In genomic region chr13:90980878-90981674, GRCm38 (mm10) we compare ENCODE assay signal across 22 mouse cellular contexts. TPM values are rescaled to one million over a fixed set of nuclear protein-coding genes. Genes with fewer than 3 reads are reported as not detected.
DNase-seq lines count a peak whose midpoint lies in the region; ATAC-seq and TF ChIP-seq lines count a peak whose summit lies in the region.
"Had no signal": no experiment of that assay in that cellular context is flagged by ENCODE, and none has a peak within 500 bp of the region (broad histone marks: within the 10 kb centered on the region; RNA-seq: fewer than 3 reads in every experiment).

No protein-coding gene starts in this region.

- H3K36me3 ChIP-seq in C2C12 (ENCODE audit: control insufficient read depth, insufficient read depth) (no peaks in the 10 kb centered on the region), myocyte (ENCODE audit: control insufficient read depth, insufficient read depth) (no peaks in the 10 kb centered on the region)
- H3K36me3 ChIP-seq in midbrain, embryonic 10.5 days, result no peaks in the 10 kb centered on the region
- H3K36me3 ChIP-seq in forebrain, embryonic 10.5 days (replicated peaks), result no peaks in the 10 kb centered on the region
- H3K36me3 ChIP-seq: embryonic facial prominence, embryonic 13.5 days; forebrain, embryonic 15.5 days; hindbrain, embryonic 12.5 days had no signal

- no peak for TF ChIP-seq POLR2A in myocyte (IDR thresholded peaks at IDR 0.05; ENCODE audit: insufficient read length, low read depth)

- TF ChIP-seq CTCF in C2C12 (IDR thresholded peaks at IDR 0.05; ENCODE audit: control insufficient read depth, insufficient read depth, insufficient read length), result no peak

- H3K79me2 ChIP-seq in C2C12 (ENCODE audit: control insufficient read depth, insufficient read depth) (no peaks in the 10 kb centered on the region), myocyte (ENCODE audit: control insufficient read depth, insufficient read depth) (no peaks in the 10 kb centered on the region)

- H3ac ChIP-seq in C2C12 (ENCODE audit: control insufficient read depth, insufficient read length, low read depth) (no peak overlapping the region), myocyte (ENCODE audit: control insufficient read depth, insufficient read length) (no peak overlapping the region)

- H3K27me3 ChIP-seq in C2C12 (ENCODE audit: control insufficient read depth, insufficient read depth, insufficient read length), result no peaks in the 10 kb centered on the region
- no peaks in the 10 kb centered on the region for H3K27me3 ChIP-seq in myocyte (ENCODE audit: control insufficient read depth, insufficient read depth, insufficient read length)
- no peaks in the 10 kb centered on the region for H3K27me3 ChIP-seq in midbrain, embryonic 10.5 days (ENCODE audit: low read depth, poor library complexity, severe bottlenecking)
- no peaks in the 10 kb centered on the region for H3K27me3 ChIP-seq in forebrain, embryonic 10.5 days (ENCODE audit: poor library complexity, severe bottlenecking)
- H3K27me3 ChIP-seq: embryonic facial prominence, embryonic 13.5 days; forebrain, embryonic 15.5 days; hindbrain, embryonic 12.5 days had no signal

- peak overlapping the region; percentile 73 for H3K4me2 ChIP-seq in myocyte (ENCODE audit: low read depth)
- H3K4me2 ChIP-seq: embryonic facial prominence, embryonic 13.5 days; forebrain, embryonic 15.5 days; hindbrain, embryonic 12.5 days had no signal

- H3K79me3 ChIP-seq in C2C12 (ENCODE audit: low read depth), result no peaks in the 10 kb centered on the region

- H3K4me3 ChIP-seq in C2C12 (ENCODE audit: insufficient read depth, poor library complexity, severe bottlenecking), result no peak overlapping the region
- no peak overlapping the region for H3K4me3 ChIP-seq in myocyte
- H3K4me3 ChIP-seq in midbrain, embryonic 10.5 days, result no peak overlapping the region
- no peak overlapping the region for H3K4me3 ChIP-seq in forebrain, embryonic 10.5 days
- H3K4me3 ChIP-seq: embryonic facial prominence, embryonic 13.5 days; erythroblast, embryonic 14.5 days; forebrain, embryonic 15.5 days; hindbrain, embryonic 12.5 days had no signal

- peak; percentile 27 for DNase-seq in NIH3T3 (ENCODE audit: low read depth)
- no peak for DNase-seq in midbrain, embryonic 10.5 days (ENCODE audit: low spot score)
- no peak for DNase-seq in frontal cortex, adult 2 months (ENCODE audit: extremely low spot score in 1 of 2, low spot score in 1 of 2)
- no peak for DNase-seq in forebrain, embryonic 10.5 days (ENCODE audit: extremely low spot score, low spot score)
- DNase-seq in urinary bladder, postnatal 4 days (ENCODE audit: low spot score in 2 of 2), result no peak
- DNase-seq: adrenal gland, postnatal 10 days; B cell, adult 2 months; cerebellum, adult 11 months; cerebellum, adult 9-10 months; cerebellum, postnatal 25 days; gastrocnemius, postnatal 10 days; heart, postnatal 10 days; heart, postnatal 4 days; kidney, adult 11 months had no signal

- WGBS in midbrain, embryonic 10.5 days, result 90% methylated on average over 6 of the region's 6 CpGs
- 90% methylated on average over 6 of the region's 6 CpGs for WGBS in forebrain, embryonic 10.5 days

- peak; percentile 61 for ATAC-seq in megakaryocyte, adult 5-6 weeks (ENCODE audit: poor library complexity, severe bottlenecking)
- ATAC-seq: forebrain, embryonic 15.5 days; hindbrain, embryonic 16.5 days had no signal

- H3K9me3 ChIP-seq in midbrain, embryonic 10.5 days (replicated peaks), result no peaks in the 10 kb centered on the region
- no peaks in the 10 kb centered on the region for H3K9me3 ChIP-seq in forebrain, embryonic 10.5 days
- H3K9me3 ChIP-seq: embryonic facial prominence, embryonic 13.5 days; forebrain, embryonic 15.5 days; hindbrain, embryonic 12.5 days had no signal

- no peaks in the 10 kb centered on the region for H3K4me1 ChIP-seq in midbrain, embryonic 10.5 days
- H3K4me1 ChIP-seq in forebrain, embryonic 10.5 days, result no peaks in the 10 kb centered on the region
- H3K4me1 ChIP-seq: forebrain, embryonic 15.5 days; hindbrain, embryonic 12.5 days had no signal

- H3K27ac ChIP-seq in midbrain, embryonic 10.5 days (replicated peaks), result no peak overlapping the region
- no peak overlapping the region for H3K27ac ChIP-seq in forebrain, embryonic 10.5 days
- H3K27ac ChIP-seq: embryonic facial prominence, embryonic 13.5 days; forebrain, embryonic 15.5 days; hindbrain, embryonic 12.5 days had no signal

TF ChIP-seq in C2C12, 6 proteins besides CTCF, POLR2A, EP300 and RAD21:
- TF ChIP-seq MYOD1 (IDR thresholded peaks at IDR 0.05; ENCODE audit: control insufficient read depth, insufficient read length, low read depth) (peak; percentile 35), FOSL1 (IDR thresholded peaks at IDR 0.05; ENCODE audit: insufficient read depth, low read length, poor library complexity, severe bottlenecking) (peak; percentile 6), USF1 (IDR thresholded peaks at IDR 0.05; ENCODE audit: low read depth) (no peak), MAX (IDR thresholded peaks at IDR 0.05) (no peak), MYOG (IDR thresholded peaks at IDR 0.05; ENCODE audit: control insufficient read depth, extremely low read depth, insufficient read length) (no peak), CEBPB (IDR thresholded peaks at IDR 0.05; ENCODE audit: low read depth) (peak; percentile 42)

TF ChIP-seq in myocyte, 11 proteins besides CTCF, POLR2A, EP300 and RAD21:
- no peak for TF ChIP-seq REST (IDR thresholded peaks at IDR 0.05; ENCODE audit: insufficient read depth, insufficient read length)

RNA-seq across cellular contexts. Expression of gene Rps23, which starts 58.3 kb away (rescaled TPM):
- 1,862 TPM for polyA plus RNA-seq in C2C12 (2012; fragmentation: generic; extraction: Trizol)
- total RNA-seq in megakaryocyte, adult 5-6 weeks (2015), result 1,373 and 1,381 TPM in 2 replicates
- 1,440 and 1,451 TPM in 2 replicates for total RNA-seq in megakaryocyte, adult 5-6 weeks (2017)
- 1,782 TPM for polyA plus RNA-seq in myocyte (2012; fragmentation: generic; extraction: Trizol)
- polyA plus RNA-seq in midbrain, embryonic 10.5 days (2016; fragmentation: Nextera tagmentation; extraction: Ambion mirVana), result 160 and 190 TPM in 2 replicates
- polyA plus RNA-seq in frontal cortex, adult 2 months (2012; rRNA removed), result 646 and 659 TPM in 2 replicates
- 207 and 212 TPM in 2 replicates for polyA plus RNA-seq in forebrain, embryonic 10.5 days (2016; fragmentation: Nextera tagmentation; extraction: Ambion mirVana)
